Mouse (Mus musculus) left cerebral cortex, postnatal 10 days (tissue): Measurements from ENCODE around the gene Adcy10. TPM values are rescaled to one million over a fixed set of nuclear protein-coding genes. Genes with fewer than 3 reads are reported as not detected.

ENCODE experiments used
- DNase-seq, 2 experiments: peaks; one replicate each; pipeline ENCODE4 v3.0.0; 2021 to 2022; ENCODE audit warnings: low spot score in 2 of 2, mixed read lengths in 1 of 2; ENCODE audit errors: extremely low spot score in 1 of 2
- intact Hi-C: fragments of 180-260 bp; cut with DNase I; formaldehyde crosslinking; loops from one replicate; pipeline ENCODE4 v1.15.1; 2025
- total RNA-seq, 2 experiments: library from RNA; stranded (reverse); gene quantifications; 2 replicates each; pipeline ENCODE4 v1.2.3; 2021

Adcy10 gene
- total RNA-seq, 2 experiments from 2014 or later: 0.43 to 0.53 TPM

DNA sequence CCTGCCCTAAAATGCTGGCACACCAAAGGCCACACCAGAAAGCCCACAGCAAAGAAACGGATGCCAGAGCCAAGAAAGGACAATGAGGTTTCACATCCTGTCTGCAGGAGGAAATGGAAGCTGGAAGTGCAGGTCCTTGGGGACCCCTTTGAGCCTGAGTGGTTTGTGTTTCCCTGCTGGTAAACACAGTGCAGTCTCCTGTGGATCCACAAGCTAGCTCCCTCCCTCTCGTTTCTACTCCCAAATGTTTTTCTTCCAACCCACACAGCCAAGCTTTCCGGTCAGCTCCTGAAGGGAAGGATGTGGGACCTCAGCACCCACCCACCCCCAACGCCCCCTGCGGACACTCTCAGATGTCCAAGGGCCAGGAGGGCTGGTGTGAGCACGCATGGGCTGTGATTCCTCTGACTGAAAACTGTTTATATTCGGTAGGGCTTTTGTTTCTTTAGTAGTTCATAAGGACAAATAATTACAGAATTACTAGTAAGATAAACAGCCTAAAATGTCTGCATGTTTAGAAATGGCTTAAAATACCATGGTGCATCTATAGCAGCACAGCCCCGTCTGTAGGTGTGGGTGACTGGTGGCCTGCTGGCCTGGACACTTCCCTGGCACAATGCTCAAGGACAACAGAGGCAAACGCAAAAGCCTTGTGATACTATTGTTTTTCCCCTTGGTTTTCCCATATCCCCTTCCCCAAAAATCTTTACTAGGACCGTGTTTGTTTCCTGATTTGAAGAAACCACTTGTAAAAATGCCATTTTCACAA, 104.5 kb downstream of the Adcy10 start:
- intact Hi-C loops: loop anchor here (5.0 kb wide), 1 partner anchor 53 kb away; no protein-coding TSS in a partner anchor
- peak in 1 of 2 experiments; percentile 83 for DNase-seq

- intact Hi-C loops: no loop called here
Observed at GRCm38 (mm10) chr1:165590760-165591159, 105.8 kb downstream of the Adcy10 start.

GRCm38 (mm10) chr1:165592295-165593082, 107.5 kb downstream of the Adcy10 start:
- DNase-seq: no peak
- intact Hi-C loops: no loop called here

More at GRCm38 (mm10) chr1:165590760-165591159, 105.8 kb downstream of the Adcy10 start:
- DNase-seq: no peak

GRCm38 (mm10) chr1:165594699-165595421, 109.9 kb downstream of the Adcy10 start:
- intact Hi-C loops: no loop called here
- DNase-seq: no peak

- no peak for DNase-seq
- intact Hi-C loops: no loop called here
Observed at GRCm38 (mm10) chr1:165601775-165602280, 116.8 kb downstream of the Adcy10 start.

DNA sequence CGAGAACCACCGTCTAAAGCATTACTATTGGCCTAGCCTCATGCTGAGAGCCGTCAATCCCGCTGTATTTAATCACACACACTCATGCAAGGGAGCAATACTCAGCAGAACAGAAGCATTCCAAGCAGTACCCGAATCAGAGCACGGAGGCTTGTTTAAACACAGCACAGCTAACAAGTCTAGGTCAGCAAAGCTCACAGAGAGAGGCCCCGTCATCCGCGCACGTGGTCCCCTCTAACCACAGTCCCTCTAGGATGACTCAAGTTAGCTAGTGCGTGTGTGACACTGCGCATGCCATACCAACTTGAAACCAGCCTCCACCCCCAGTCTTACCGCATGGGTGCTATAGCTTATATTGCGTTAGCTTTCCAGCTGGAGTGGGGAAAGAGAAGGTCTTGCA, 118.2 kb downstream of the Adcy10 start:
- intact Hi-C loops: no loop called here
- DNase-seq: no peak

- intact Hi-C loops: no loop called here
Observed at GRCm38 (mm10) chr1:165604203-165604602, 119.2 kb downstream of the Adcy10 start.

DNA sequence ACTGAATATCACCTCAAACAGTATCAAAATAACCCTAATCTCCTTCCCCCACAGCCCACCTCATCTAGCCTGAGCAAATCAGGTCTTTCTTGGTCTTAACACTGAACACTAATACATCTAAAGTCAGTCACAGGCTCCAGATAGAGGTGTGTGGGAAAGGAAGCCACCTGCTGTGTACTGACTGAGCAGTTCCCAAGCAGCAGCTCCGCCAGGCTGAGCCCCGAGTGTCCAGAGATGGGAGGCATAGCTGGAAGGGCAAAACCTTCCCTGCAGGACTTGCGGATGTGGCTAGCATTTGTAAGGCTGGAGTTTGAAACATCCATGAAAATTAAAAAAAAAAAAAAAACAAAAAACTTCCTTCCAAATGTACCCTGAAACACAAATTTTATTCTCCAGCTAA, 120.1 kb downstream of the Adcy10 start:
- DNase-seq: no peak
- intact Hi-C loops: no loop called here

More at GRCm38 (mm10) chr1:165604203-165604602, 119.2 kb downstream of the Adcy10 start:
- no peak for DNase-seq

DNA sequence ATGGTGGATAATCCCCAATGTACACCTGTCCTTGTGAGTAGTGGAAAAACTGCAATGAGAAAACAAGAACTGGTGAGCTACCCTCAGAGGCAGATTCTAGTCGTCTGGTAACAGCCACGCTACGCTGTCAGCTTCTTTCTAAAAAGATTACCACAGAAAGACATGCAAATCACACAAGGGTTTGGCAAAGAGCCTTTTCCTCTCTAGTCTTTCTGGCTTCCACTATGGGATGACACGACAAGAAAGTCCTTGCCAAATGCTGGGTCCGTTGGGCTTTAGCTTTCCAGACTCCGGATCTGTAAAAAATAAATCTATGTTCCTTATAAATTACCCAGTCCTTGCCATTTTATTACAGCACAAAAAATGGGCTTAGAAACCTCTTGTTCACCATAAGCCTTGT, 120.8 kb downstream of the Adcy10 start:
- intact Hi-C loops: no loop called here
- DNase-seq: no peak

DNA sequence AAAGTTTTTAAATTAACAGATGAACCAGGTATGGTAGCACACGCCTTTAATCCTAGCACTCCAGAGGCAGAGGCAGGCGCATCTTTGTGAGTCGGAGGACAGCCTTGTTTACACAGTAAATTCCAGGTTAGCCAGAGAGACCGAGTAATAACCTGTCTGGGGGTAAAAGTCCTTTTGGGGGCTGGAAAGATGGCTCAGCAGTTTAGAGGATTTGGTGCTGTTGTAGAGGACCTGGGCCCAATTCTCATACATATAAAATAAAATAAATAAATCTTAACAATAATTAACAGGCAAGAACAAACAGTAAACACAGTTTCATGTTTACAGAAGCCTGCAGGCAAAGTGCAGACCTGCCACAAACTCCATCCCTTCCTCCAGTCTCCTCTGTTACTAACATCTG, 123.9 kb downstream of the Adcy10 start:
- no peak for DNase-seq
- intact Hi-C loops: no loop called here

DNA sequence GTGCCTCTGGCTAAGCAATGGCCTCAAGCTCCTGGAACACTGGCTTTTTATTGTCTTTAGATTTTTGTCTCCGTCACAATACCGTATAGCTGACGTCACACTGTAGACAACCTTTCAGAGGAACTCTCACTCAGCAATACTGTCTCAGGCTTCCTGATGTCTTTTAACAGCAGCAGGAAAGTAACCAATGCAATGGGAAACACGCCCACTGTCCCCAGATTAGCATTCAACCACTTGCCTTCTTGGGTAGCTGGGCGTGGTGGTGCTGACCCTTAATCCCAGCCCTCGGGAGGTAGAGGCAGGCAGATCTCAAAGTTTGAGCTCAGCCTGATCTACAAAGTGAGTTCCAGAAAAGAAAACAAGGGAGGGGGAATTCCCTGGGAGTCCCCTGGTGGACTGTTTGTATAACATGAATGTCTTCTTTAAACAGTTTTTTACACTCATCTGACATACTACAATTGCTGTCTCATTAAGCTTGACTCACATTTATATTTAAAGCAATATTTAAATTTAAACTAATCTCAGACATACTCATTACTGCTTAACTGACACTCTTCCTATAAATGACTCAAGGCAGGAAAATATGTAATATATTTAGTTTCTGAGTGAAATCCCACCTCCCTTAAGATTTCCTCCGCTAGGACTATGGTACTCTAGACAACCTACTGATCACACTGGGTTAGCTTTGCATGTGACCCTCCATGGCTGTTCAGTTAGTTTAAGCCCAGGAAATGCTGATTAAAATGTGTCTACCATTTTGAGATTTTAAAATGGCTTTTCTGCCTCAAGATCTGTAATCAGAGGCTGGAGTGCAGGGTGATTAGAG, 124.7 kb downstream of the Adcy10 start:
- no peak for DNase-seq

DNA sequence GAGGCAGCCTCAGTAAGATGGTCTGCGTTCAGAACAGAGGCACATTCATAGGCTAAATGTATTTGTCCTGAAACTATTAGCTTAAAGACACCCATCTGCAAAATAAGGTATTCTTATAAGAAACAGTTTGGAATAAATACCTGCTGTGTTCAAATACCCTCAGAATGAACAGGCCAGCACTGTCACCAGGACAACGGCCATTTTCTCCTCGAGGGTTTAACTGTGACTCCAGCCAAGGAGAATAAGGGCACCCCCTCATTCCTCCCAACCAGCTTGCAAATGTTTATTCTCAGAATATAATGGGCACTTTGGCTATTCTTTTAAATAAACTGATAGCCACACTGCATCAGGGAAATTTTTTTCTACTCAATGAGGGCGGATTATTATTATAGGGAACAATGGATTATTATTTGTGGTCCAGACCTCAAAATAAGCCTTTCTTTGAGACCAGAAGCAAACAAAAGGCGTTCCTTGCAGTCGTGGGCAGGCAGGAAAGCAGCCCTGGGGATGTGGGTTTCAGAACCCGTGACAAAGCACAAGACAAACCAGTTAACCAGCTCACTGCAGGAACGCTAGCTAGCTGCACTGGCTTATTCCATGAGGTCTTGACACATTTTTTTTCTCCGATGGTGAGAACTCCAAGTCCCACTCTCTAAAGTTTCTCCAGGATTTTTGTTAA, 125.5 kb downstream of the Adcy10 start:
- no peak for DNase-seq
- intact Hi-C loops: no loop called here

More for the DNA sequence above, 124.7 kb downstream of the Adcy10 start:
- intact Hi-C loops: no loop called here

- DNase-seq: no peak
- intact Hi-C loops: no loop called here
Observed at GRCm38 (mm10) chr1:165612714-165613113, 127.7 kb downstream of the Adcy10 start.

DNA sequence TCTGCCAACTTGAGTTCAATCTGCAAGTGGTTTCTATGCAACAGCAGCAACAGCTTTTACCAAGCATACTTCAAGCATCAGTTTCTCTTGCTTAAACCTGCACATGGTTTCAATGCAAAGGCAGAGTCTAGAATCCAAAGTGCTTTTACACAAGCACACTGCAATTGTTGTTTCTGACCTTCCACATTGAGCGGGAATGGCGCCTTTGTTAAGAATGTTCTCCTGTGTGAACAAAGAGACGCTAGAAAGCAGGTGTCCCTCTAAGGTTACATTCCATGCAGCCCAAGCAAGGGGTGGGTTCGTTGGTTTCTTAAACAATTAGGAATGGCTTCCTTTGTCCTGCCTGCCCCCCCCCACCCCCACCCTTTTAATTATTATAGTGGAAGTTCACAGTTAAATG, 128.9 kb downstream of the Adcy10 start:
- DNase-seq: no peak
- intact Hi-C loops: no loop called here

- DNase-seq: no peak
- intact Hi-C loops: no loop called here
Observed at GRCm38 (mm10) chr1:165614793-165615192, 129.8 kb downstream of the Adcy10 start.

GRCm38 (mm10) chr1:165616652-165617051, 131.7 kb downstream of the Adcy10 start:
- intact Hi-C loops: no loop called here
- no peak for DNase-seq

GRCm38 (mm10) chr1:165617166-165617891, 132.3 kb downstream of the Adcy10 start:
- intact Hi-C loops: no loop called here
- DNase-seq: peak in 1 of 2 experiments; percentile 47
